Mouse (Mus musculus) yolk sac, embryonic 10.5 days (tissue): Measurements from ENCODE around the gene Ldhd.

Experiments used
- DNase-seq: peaks from one replicate; pipeline ENCODE4 v3.0.0-alpha.2; 2017; ENCODE audit warnings: low spot score

Gene Ldhd

GRCm38 (mm10) chr8:111594951-111595350 is 35.2 kb downstream of the Ldhd start:
- no peak for DNase-seq

GRCm38 (mm10) chr8:111594044-111594840 is 35.9 kb downstream of the Ldhd start:
- DNase-seq: no peak

- DNase-seq: no peak
These were observed 37.7 kb downstream of the Ldhd start for GRCm38 (mm10) chr8:111592390-111592910.

- DNase-seq: no peak
These were observed 39.0 kb downstream of the Ldhd start for GRCm38 (mm10) chr8:111591176-111591575.

GRCm38 (mm10) chr8:111590214-111590613 is 40.0 kb downstream of the Ldhd start:
- no peak for DNase-seq

- no peak for DNase-seq
These were observed 41.8 kb downstream of the Ldhd start for GRCm38 (mm10) chr8:111588336-111588735.

- DNase-seq: no peak
These were observed 42.6 kb downstream of the Ldhd start for GRCm38 (mm10) chr8:111587545-111588094.

GRCm38 (mm10) chr8:111584946-111585345 is 45.2 kb downstream of the Ldhd start:
- no peak for DNase-seq

- no peak for DNase-seq
These were observed 47.8 kb downstream of the Ldhd start for GRCm38 (mm10) chr8:111582386-111582785.

GRCm38 (mm10) chr8:111580306-111580705 is 49.9 kb downstream of the Ldhd start:
- no peak for DNase-seq

GRCm38 (mm10) chr8:111579318-111579717 is 50.9 kb downstream of the Ldhd start:
- no peak for DNase-seq

- DNase-seq: no peak
These were observed 52.2 kb downstream of the Ldhd start for GRCm38 (mm10) chr8:111577880-111578533.

- no peak for DNase-seq
These were observed 53.7 kb downstream of the Ldhd start for GRCm38 (mm10) chr8:111576501-111576900.

GRCm38 (mm10) chr8:111575492-111575891 is 54.7 kb downstream of the Ldhd start:
- no peak for DNase-seq

GRCm38 (mm10) chr8:111574016-111574415 is 56.2 kb downstream of the Ldhd start:
- DNase-seq: no peak
